Mouse (Mus musculus) stomach, embryonic 15.5 days (tissue): Measurements from ENCODE around the gene Stoml1. TPM values are rescaled to one million over a fixed set of nuclear protein-coding genes. Genes with fewer than 3 reads are reported as not detected.

ENCODE experiments used
- ATAC-seq: fragments of 200-750 bp; cut with Nextera tagmentation; 2 replicates; pipeline ENCODE4 v1.8.0; 2017; ENCODE audit warnings: low read depth, moderate number of reproducible peaks, moderate TSS enrichment; ENCODE audit not compliant: insufficient read depth, low FRiP score
- H3K27ac ChIP-seq: fragments of 300-500 bp; sonication (generic); 2 replicates; pipeline ENCODE4 v1.5.1; 2015; ENCODE audit warnings: mild to moderate bottlenecking, inconsistent platforms
- H3K27me3 ChIP-seq: fragments of 300-500 bp; sonication (generic); replicated peaks from 2 replicates; pipeline ENCODE4 v1.6.1; 2015; ENCODE audit warnings: inconsistent platforms
- H3K36me3 ChIP-seq: fragments of 300-500 bp; sonication (generic); 2 replicates; pipeline ENCODE4 v1.6.1; 2015; ENCODE audit warnings: inconsistent platforms
- H3K4me1 ChIP-seq: fragments of 300-500 bp; sonication (generic); 2 replicates; pipeline ENCODE4 v1.6.1; 2015; ENCODE audit warnings: inconsistent platforms
- H3K4me2 ChIP-seq: fragments of 300-500 bp; sonication (generic); 2 replicates; pipeline ENCODE4 v1.6.1; 2015; ENCODE audit warnings: mild to moderate bottlenecking, inconsistent platforms
- H3K4me3 ChIP-seq: fragments of 300-500 bp; sonication (generic); replicated peaks from 2 replicates; pipeline ENCODE4 v1.5.1; 2015; ENCODE audit warnings: inconsistent platforms
- H3K9ac ChIP-seq: fragments of 300-500 bp; sonication (generic); 2 replicates; pipeline ENCODE4 v1.6.1; 2015; ENCODE audit warnings: inconsistent platforms
- H3K9me3 ChIP-seq: fragments of 300-500 bp; sonication (generic); 2 replicates; pipeline ENCODE4 v1.6.1; 2016; ENCODE audit warnings: inconsistent platforms
- WGBS: fragments of 180-500 bp; shearing (Covaris S2); methylation state at CpG from one replicate; pipeline ENCODE4 v1.1.7; 2015; 5-methylcytosine and 5-hydroxymethylcytosine counted together
- polyA plus RNA-seq: library from polyadenylated mRNA; unstranded; fragments of >200 nt; fragmentation: Nextera tagmentation; extraction: Ambion mirVana; gene quantifications from 2 replicates; pipeline ENCODE4 v1.2.1, GENCODE M21; 2015

Stoml1 gene
- polyA plus RNA-seq, 1 experiment from 2014 or later: 24.1 TPM

DNA sequence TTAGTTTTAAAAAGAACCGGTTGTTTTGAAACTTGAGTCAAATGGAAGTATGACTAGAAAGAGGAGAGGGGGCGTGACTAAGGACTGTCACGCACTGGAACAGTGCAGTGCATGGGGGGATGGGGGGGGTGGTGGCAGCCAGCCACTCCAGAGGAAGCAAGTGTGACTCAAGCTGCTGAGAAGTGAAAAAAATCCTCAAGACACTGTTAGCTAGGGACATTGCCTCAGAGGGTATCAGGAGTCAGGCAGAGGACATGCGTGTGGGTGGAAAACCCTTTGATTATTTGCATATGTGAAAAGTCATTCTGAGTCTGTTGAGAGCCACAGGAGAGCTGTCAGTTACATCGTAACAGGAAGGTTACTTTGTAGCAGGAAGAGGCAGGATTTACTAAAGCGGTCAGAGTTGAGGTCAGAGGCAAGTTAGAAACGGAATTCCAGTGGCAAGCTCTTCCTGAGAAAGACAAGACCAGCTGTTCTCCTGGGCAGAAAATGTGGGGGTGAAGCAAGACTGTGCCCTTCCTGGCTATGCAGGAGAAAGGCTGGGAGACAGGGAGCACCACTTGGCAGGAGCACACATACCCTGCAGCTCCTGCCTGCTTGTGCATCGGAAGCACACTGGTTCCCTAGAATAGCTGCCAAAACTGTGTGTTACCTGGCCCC is 22.3 kb downstream of the Stoml1 start:
- peak; percentile 78; the same call in 1 of the 2 replicates for ATAC-seq
- H3K9ac ChIP-seq: no peak overlapping the region

DNA sequence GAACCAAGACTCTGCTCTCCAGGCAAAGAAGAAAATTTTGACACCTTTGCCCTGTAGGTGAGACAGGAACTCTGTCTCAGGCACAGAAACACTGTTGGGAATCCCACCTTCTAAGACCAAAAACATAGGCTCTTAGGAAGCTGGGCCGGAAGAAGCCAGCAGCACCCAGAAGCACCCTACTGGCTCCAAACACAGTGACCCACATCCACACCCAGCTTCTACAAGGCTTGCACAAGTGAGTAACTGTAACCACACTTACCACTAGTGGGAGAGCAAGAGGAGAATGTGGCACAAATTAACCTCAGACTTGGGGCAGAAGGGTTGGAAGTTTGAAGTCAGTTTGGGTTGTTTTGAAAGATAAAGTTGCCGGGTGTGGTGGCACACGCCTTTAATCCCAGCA is 22.8 kb downstream of the Stoml1 start:
- no peak overlapping the region for H3K9ac ChIP-seq

More for the DNA sequence above, 22.3 kb downstream of the Stoml1 start:
- peak overlapping the region; percentile 25 for H3K4me2 ChIP-seq
- 18% methylated on average over 8 of the region's 8 CpGs for WGBS
- no peaks in the 10 kb centered on the region for H3K27me3 ChIP-seq
- H3K9me3 ChIP-seq: no peaks in the 10 kb centered on the region
- H3K4me3 ChIP-seq: no peak overlapping the region
- H3K4me1 ChIP-seq: peaks cover 17% of the 10 kb centered on the region
- no peaks in the 10 kb centered on the region for H3K36me3 ChIP-seq
- H3K27ac ChIP-seq: peak overlapping the region; percentile 78

GRCm38 (mm10) chr9:58276346-58276745 is 23.4 kb downstream of the Stoml1 start:
- Histone ChIP-seq H3K4me1 (peaks cover 21% of the 10 kb centered on the region), H3K4me3 (no peak overlapping the region), H3K27me3 (no peaks in the 10 kb centered on the region), H3K9ac (no peak overlapping the region), H3K36me3 (no peaks in the 10 kb centered on the region), H3K27ac (no peak overlapping the region), H3K9me3 (no peaks in the 10 kb centered on the region), H3K4me2 (no peak overlapping the region)
- WGBS: 67% methylated on average over 5 of the region's 5 CpGs
- ATAC-seq: no peak

More for the DNA sequence above, 22.8 kb downstream of the Stoml1 start:
- WGBS: 80% methylated on average over 3 of the region's 3 CpGs
- no peak for ATAC-seq
- Histone ChIP-seq H3K9me3 (no peaks in the 10 kb centered on the region), H3K4me2 (peak overlapping the region; percentile 25; the same call in 1 of the 2 replicates), H3K36me3 (no peaks in the 10 kb centered on the region), H3K27me3 (no peaks in the 10 kb centered on the region), H3K4me3 (no peak overlapping the region), H3K4me1 (peaks cover 21% of the 10 kb centered on the region), H3K27ac (peak overlapping the region; percentile 78)

DNA sequence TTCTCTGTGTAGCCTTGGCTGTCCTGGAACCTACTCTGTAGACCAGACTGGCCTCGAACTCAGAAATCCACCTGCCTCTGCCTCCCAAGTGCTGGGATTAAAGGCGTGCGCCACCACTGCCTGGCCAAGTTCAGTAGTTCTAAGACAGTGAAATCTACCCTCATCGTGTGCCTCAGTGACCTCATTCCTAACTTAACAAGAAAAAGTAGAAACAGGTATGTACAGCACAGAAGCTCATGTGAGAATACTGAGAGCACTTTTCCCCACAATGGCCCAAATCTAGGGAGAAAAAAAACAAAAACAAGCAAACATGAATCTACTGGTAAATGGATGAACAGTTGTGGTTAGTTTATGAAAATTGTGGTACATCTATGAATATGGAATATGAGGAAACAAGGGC is 25.3 kb downstream of the Stoml1 start:
- H3K36me3 ChIP-seq: no peaks in the 10 kb centered on the region
- WGBS: 94% methylated on average over 4 of the region's 4 CpGs
- no peaks in the 10 kb centered on the region for H3K27me3 ChIP-seq
- ATAC-seq: no peak
- H3K27ac ChIP-seq: no peak overlapping the region
- no peak overlapping the region for H3K4me3 ChIP-seq
- H3K9me3 ChIP-seq: no peaks in the 10 kb centered on the region
- H3K4me2 ChIP-seq: no peak overlapping the region
- peaks cover 21% of the 10 kb centered on the region for H3K4me1 ChIP-seq
- no peak overlapping the region for H3K9ac ChIP-seq

DNA sequence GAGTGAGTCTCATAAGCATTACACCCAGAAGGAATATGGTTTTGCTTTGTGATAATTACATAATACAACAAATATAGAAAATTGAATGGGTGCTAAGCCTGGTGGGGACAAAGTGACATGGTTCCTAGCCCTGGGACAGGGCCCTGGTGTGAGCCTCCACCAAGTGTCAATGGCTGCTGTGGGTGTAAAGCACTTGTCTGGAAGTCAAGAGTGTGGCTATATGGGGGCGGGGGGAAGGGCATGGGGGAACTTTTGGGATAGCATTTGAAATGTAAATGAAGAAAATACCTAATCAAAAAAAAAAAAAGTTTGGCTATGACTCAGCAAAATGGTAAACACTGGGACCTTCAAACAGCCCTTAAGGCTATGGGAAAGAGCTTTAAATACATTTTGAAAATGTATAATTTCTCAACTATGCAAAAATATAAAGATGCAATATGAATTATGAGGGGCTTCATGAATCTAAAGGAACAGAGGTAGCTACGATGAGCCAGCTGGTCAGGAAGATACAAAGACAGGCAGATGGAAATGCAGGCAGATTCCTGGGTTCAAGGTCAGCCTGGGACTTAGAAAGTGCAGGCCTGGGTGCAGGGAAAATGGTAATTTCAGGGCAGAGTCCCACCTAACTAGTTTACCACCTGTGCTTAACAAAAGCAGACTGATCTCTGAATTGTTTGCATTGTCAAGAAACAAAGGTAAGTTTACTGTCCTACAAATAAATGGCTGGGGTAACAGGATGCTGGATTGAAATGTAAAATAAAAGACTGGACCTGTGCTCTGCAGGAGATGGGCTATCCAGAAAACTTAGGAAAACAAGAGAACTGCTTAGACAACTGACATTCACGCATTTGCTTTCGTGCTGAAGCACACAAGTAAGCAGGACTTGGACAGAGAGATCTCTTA is 26.1 kb downstream of the Stoml1 start:
- WGBS: 60% methylated on average over 4 of the region's 4 CpGs
- H3K36me3 ChIP-seq: no peaks in the 10 kb centered on the region
- no peak overlapping the region for H3K4me2 ChIP-seq
- no peak for ATAC-seq
- H3K4me1 ChIP-seq: peaks cover 21% of the 10 kb centered on the region
- no peak overlapping the region for H3K4me3 ChIP-seq
- no peak overlapping the region for H3K27ac ChIP-seq
- H3K9me3 ChIP-seq: no peaks in the 10 kb centered on the region
- no peak overlapping the region for H3K9ac ChIP-seq
- no peaks in the 10 kb centered on the region for H3K27me3 ChIP-seq

DNA sequence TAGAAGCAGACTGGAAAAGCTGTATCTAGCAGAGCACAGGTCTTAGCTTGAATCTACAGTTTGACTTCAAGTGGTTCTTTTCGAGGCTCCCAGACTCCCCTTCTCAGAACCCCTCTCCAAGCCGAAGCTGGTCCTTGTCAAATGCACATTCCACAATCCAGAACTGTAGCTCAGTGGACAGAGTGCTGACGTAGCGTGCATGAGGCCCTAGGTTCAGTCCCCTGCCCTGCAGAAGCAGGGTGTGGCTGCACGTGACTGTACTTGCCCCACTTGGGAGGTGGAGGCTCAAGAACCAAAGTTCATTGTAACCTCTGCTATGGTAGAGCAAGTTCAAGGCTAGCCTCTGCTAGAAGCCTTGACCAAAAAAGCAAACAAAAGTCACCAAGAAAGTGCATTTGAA is 26.8 kb downstream of the Stoml1 start:
- Histone ChIP-seq H3K4me1 (peaks cover 18% of the 10 kb centered on the region), H3K4me2 (no peak overlapping the region), H3K9ac (no peak overlapping the region), H3K27me3 (no peaks in the 10 kb centered on the region), H3K4me3 (no peak overlapping the region), H3K9me3 (no peaks in the 10 kb centered on the region), H3K27ac (no peak overlapping the region), H3K36me3 (no peaks in the 10 kb centered on the region)
- WGBS: 58% methylated on average over 5 of the region's 5 CpGs
- peak; percentile 28; the same call in 1 of the 2 replicates for ATAC-seq

DNA sequence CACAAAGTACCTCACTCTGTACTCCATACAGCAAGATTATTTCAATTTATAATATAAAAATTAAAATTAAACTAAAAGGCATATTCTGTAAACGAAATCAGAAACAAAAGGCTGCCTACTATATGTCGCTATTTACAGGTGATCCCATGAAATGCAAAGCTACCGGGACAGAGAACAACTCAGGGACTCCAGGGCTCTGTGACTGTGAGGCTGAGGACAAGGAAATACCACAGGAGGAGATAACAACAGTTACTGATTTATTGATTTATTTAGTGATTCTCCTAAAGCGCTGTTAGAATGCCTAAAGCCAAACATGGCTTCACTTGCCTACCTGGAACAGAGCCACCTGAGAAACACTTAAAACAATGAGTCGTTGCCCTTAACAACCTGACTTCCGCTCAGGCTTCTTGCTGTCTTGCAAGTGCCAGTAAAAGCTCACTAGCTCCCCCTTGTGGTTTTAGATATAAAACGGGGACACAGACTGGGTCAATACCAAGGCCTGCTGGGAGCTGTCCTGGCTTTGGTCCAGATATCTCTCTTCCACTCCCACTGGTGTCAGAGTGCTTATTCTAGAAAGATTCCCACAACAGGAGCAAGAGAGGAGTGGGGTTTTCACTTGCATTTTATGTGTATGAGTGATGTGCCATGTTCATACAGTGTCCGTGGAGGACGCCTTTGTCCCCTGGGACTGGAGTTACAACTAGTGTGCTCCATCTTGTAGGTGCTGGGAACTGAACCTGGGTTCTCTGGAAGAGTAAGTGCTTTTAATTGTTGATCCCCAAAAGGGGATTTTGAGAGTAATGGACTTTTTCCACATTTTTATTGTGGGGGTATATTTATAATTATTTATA is 27.5 kb downstream of the Stoml1 start:
- Histone ChIP-seq H3K4me2 (0 out of 2 replicates have a peak overlapping the region, but pooled peaks have one; percentile 25), H3K9me3 (no peaks in the 10 kb centered on the region), H3K9ac (no peak overlapping the region), H3K27me3 (no peaks in the 10 kb centered on the region), H3K4me3 (no peak overlapping the region), H3K36me3 (no peaks in the 10 kb centered on the region), H3K27ac (no peak overlapping the region), H3K4me1 (peaks cover 11% of the 10 kb centered on the region)
- WGBS: 38% methylated on average over 9 of the region's 9 CpGs
- peak; percentile 60; the same call in 1 of the 2 replicates for ATAC-seq

DNA sequence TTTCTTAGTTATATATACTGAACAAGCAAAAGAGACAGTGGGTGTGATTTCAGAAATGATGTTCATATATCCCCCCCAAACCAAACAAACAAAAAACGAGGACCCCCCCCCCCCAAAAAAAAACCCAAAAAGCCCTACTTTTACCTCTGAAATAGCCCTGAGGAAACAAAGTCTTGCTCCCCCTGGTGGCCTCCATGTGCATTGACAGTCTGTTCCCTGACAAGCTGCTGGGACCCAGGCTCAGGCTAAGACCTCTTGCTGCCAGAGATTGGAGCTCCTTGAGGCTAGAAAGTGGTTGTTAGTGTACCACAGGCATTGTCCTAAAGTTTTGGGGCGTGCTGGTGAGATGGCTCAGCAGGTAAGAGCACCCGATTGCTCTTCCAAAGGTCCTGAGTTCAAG is 28.6 kb downstream of the Stoml1 start:
- Histone ChIP-seq H3K9me3 (no peaks in the 10 kb centered on the region), H3K4me2 (no peak overlapping the region), H3K4me1 (peaks cover 7% of the 10 kb centered on the region), H3K4me3 (no peak overlapping the region), H3K36me3 (no peaks in the 10 kb centered on the region), H3K9ac (no peak overlapping the region), H3K27ac (no peak overlapping the region), H3K27me3 (no peaks in the 10 kb centered on the region)
- 56% methylated on average over 3 of the region's 3 CpGs for WGBS
- no peak for ATAC-seq

GRCm38 (mm10) chr9:58283431-58283830 is 30.5 kb downstream of the Stoml1 start:
- H3K4me1 ChIP-seq: peaks cover 7% of the 10 kb centered on the region
- H3K4me3 ChIP-seq: no peak overlapping the region
- H3K27me3 ChIP-seq: no peaks in the 10 kb centered on the region
- no peaks in the 10 kb centered on the region for H3K9me3 ChIP-seq
- WGBS: 53% methylated on average over 7 of the region's 7 CpGs
- ATAC-seq: no peak
- no peak overlapping the region for H3K4me2 ChIP-seq
- H3K9ac ChIP-seq: no peak overlapping the region
- no peak overlapping the region for H3K27ac ChIP-seq
- no peaks in the 10 kb centered on the region for H3K36me3 ChIP-seq

- no peak overlapping the region for H3K4me2 ChIP-seq
- H3K9me3 ChIP-seq: no peaks in the 10 kb centered on the region
- H3K9ac ChIP-seq: no peak overlapping the region
- H3K27me3 ChIP-seq: no peaks in the 10 kb centered on the region
- 53% methylated on average over 1 of the region's 1 CpGs for WGBS
- H3K4me3 ChIP-seq: no peak overlapping the region
- H3K27ac ChIP-seq: no peak overlapping the region
- no peak for ATAC-seq
- H3K4me1 ChIP-seq: no peaks in the 10 kb centered on the region
- 0 out of 2 replicates have a peak, but pooled peaks cover 4% of the 10 kb centered on the region for H3K36me3 ChIP-seq
Measured at GRCm38 (mm10) chr9:58289090-58289489, 36.1 kb downstream of the Stoml1 start.

- Histone ChIP-seq H3K4me3 (no peak overlapping the region), H3K9ac (no peak overlapping the region), H3K4me1 (no peaks in the 10 kb centered on the region), H3K9me3 (no peaks in the 10 kb centered on the region), H3K27ac (no peak overlapping the region), H3K4me2 (no peak overlapping the region), H3K27me3 (no peaks in the 10 kb centered on the region), H3K36me3 (0 out of 2 replicates have a peak, but pooled peaks cover 4% of the 10 kb centered on the region)
- 66% methylated on average over 2 of the region's 2 CpGs for WGBS
- ATAC-seq: no peak
Measured at GRCm38 (mm10) chr9:58289901-58290300, 36.9 kb downstream of the Stoml1 start.
